Mouse (Mus musculus) left cerebral cortex, adult 2 months (tissue): ENCODE measurements around the gene 1700069L16Rik. TPM values are rescaled to one million over a fixed set of nuclear protein-coding genes. Genes with fewer than 3 reads are reported as not detected.
A peak's percentile ranks its signal among the peaks of the same experiment; 100 is the strongest.

Experiments
- DNase-seq, 2 experiments: peaks; one replicate each; pipeline ENCODE4 v3.0.0; 2021 to 2022; ENCODE audit warnings: low spot score in 2 of 2, mixed read lengths in 1 of 2; ENCODE audit errors: extremely low spot score in 1 of 2
- H3K27ac ChIP-seq: fragments of 200-600 bp; 2 replicates; pipeline ENCODE4 v1.8.1; 2022
- H3K4me3 ChIP-seq: fragments of 200-600 bp; 2 replicates; pipeline ENCODE4 v1.8.1; 2022
- CTCF ChIP-seq: fragments of 200-600 bp; IDR thresholded peaks from 2 replicates; pipeline ENCODE4 v1.8.1; 2022; ENCODE audit warnings: antibody characterized with exemption, mild to moderate bottlenecking, moderate library complexity
- intact Hi-C: fragments of 180-260 bp; cut with DNase I; formaldehyde crosslinking; loops from one replicate; pipeline ENCODE4 v1.15.1; 2025
- total RNA-seq, 2 experiments: library from RNA; stranded (reverse); gene quantifications; 2 replicates each; pipeline ENCODE4 v1.2.3; 2021

1700069L16Rik gene
- total RNA-seq, 2 experiments from 2014 or later: not detected

DNA sequence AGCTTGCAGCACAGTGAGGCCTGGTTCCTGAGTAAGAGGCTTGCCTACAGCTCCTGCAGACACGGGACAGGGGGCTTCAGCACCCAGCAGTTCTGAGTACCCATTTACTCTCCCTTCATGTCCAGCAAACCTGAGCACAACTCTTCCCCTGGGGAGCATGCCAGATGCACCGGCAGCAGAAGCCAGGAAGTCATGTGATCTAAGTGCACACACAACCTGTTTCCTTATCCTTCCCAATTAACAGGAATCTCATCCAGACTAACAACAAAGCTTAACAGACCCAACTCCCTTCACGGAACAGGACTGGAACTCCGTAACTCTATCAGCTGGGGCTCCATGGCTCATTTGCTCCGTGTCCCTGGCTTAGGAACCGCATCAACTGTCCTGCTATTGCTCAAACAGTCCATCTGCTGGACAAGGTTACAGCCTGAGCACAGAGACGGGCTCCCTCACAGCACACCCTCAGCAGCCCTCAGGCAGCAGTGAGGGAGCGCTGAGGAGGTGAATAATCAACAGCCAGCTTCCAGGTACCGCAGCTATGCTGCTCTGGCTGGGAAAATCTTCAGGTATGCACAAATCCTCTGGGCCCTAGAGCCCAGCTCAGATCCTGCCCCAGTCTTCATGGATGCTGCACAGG, 27.1 kb upstream of the 1700069L16Rik start:
- DNase-seq: no peak
- intact Hi-C loops: no loop called here
- no peak for TF ChIP-seq CTCF
- H3K4me3 ChIP-seq: no peak overlapping the region
- H3K27ac ChIP-seq: no peak overlapping the region

DNA sequence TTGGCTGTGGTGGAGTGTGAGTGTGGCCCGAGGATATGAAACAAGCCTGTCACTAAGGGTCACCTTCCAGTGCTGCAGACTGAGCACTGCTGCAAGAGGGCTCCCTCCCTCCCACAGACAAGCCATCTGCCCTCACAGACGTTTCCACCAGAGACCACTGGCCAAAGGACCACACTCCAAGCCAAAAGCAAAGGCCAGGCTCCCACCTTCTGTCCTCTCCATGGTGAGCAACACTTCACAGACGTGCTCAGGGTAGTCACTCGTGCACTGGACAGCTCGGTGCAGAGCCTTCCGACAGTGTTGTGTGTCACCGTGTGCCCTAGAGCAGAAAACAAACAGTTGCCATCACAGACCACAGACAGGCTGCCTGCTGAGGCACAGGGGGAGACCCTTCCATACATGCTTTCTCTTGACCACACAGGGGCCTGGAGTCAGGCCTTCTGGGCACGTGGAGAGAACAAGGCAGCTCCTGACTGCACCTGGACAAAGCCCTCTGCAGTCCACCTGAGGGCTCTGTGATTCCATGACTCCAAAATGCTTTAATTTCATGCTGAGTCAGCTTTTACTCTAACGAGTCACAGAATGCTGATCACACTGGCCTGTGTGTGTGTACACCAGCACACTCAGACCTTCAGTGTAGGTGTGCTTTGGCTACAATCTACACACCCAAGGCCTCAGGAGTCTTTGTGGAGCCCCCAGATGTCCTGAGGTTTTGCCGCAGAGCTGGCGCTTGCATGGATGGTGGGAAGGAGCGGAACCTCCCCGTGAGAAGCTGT, 24.2 kb upstream of the 1700069L16Rik start:
- no peak overlapping the region for H3K27ac ChIP-seq
- intact Hi-C loops: no loop called here

DNA sequence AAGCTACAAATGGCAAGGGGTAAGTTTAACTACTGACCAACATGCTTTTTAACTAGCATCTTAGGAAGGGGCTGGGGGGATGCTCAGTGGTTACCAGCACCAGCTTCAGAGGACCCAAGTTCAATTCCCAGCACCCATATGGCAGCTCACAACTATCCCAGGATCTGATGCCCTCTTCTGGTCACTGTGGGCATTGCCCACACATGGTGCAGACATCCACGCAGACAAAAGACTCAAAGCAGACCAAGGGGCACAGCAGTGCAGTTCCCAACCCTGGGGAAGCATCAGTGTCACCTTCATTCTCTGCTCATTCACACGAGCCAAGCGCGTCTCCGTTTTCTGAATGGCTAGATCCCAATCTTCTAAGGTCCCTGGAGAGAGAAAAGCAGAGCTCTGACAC, 23.1 kb upstream of the 1700069L16Rik start:
- DNase-seq: no peak
- H3K4me3 ChIP-seq: no peak overlapping the region
- intact Hi-C loops: no loop called here
- H3K27ac ChIP-seq: no peak overlapping the region
- TF ChIP-seq CTCF: peak; percentile 22

More for the DNA sequence above, 24.2 kb upstream of the 1700069L16Rik start:
- no peak for DNase-seq
- H3K4me3 ChIP-seq: no peak overlapping the region
- TF ChIP-seq CTCF: no peak

DNA sequence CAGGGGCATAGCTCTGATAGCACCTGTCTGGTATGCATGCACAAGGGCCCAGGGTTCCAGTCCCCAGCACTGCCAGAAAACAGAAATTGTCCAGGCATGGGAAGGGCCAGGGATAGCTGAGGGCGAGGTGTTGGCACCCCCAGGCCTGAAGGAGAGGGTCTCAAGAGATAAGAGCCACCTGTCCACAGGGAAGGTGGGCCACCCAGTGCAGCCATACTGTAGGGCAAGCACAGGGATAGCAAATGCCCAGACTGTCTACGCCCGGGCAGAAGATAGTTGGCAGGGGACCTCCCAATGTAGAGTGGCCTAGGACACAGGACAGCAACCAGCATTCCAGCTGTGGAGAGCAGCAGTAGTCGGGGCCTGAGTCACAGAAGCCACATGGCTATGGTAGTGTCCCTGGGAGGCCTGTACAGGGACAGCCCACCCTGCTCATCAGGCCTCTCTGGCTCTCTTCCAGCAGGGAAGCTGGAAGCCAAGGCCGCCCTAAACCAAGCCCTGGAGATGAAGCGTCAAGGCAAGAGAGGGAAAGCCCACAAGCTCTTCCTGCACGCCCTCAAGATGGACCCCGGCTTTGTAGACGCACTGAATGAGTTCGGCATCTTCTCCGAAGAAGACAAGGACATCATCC, 13.2 kb upstream of the 1700069L16Rik start:
- DNase-seq: no peak
- H3K27ac ChIP-seq: no peak overlapping the region
- H3K4me3 ChIP-seq: no peak overlapping the region
- no peak for TF ChIP-seq CTCF
- intact Hi-C loops: loop anchor here (2.0 kb wide), 1 partner anchor 33 kb away; no protein-coding TSS in a partner anchor

DNA sequence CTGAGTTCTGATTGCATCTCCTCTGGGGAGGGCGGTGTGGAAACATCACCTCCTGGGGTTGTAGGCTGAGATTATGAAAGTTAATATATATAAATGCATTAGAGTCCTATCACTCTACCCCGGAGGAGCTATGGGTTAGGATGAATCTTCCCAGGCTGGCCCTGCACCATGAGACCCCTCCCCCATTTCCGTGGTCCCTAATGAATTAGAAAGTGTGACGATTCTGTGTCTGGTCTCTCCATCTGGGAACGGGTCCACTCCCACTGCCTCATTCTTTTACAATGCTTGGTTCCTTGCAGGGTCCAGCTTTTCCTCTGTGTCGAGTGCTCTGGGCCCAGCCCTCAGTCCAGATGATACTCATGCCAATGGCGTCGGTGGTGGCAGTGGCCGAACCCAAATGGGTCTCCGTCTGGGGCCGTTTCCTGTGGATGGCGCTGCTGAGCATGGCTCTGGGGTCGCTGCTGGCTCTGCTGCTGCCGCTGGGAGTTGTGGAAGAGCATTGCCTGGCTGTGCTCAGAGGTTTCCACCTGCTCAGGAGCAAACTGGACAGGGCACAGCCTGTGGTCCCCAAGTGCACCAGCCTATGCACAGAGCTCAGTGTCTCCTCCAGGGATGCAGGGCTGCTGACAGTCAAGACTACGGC, 12.1 kb upstream of the 1700069L16Rik start:
- intact Hi-C loops: loop anchor here (2.0 kb wide), 1 partner anchor 34 kb away; no protein-coding TSS in a partner anchor
- H3K27ac ChIP-seq: peak overlapping the region; percentile 90
- no peak for DNase-seq

DNA sequence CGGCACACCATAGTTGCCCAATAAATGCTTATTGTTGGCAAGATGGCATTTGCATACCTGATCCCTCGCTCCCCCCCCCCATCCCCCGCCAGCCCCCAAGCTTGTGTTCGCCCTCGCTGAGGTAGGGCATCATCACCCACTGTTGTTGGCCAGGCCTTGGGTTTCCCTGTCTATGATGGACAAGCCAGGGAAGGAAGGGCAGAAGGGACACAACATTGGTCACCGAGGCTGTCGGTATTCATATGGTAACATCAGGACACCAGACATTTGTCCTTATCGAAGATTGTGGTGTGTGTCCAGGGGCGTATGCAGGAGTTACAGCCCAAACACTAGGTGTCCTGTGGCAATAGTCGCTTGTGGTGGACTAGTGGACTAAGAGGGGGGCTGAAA, 11.5 kb upstream of the 1700069L16Rik start:
- DNase-seq: no peak
- intact Hi-C loops: loop anchor here (2.0 kb wide), 1 partner anchor 35 kb away; no protein-coding TSS in a partner anchor
- Histone ChIP-seq H3K27ac (peak overlapping the region; percentile 90), H3K4me3 (peak overlapping the region; percentile 78)
- TF ChIP-seq CTCF: no peak

More for the DNA sequence above, 12.1 kb upstream of the 1700069L16Rik start:
- no peak; the same call in 1 of the 2 replicates for TF ChIP-seq CTCF
- H3K4me3 ChIP-seq: peak overlapping the region; percentile 78

DNA sequence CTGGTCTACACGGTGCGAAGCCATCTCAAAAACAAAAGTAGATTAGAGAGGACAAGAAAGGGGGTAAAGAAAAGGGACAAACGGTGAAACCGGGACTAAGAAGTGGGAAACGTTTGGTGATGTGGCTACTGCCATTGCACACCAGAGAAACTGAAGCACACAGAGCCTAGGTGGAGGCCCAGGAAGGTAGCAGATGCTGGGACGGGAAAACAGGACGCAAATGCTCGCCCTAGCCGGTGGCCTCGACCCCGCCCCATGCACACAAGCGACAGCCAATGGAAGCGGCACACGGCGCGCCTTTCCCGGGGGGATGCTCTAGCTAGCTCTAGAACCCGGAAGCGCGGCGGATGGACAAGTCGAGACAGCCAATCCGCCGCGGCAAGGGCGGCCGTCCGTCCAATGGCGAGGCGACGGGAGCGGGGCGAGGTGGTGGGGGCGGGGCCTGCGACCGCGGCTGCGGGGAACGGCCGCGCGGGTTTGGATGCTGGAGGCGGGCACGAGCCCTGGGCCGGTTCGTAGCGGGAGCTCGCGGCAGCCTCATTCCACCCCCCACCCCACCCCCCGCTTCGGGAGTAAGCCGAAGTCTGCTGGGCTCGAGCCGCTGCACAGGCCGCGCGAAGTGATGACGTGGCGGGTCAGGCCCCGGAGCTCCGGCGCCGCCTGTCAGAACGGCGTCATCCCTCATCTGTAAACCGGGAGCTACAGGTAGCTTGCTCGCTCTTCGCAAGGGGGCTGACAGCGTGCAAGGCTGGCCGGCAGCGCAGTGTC, 11.0 kb upstream of the 1700069L16Rik start, which contains the start of gene Ficd:
Ficd (plus strand) TSS at position 459 of the 768 bp plus-strand sequence.
- H3K27ac ChIP-seq: peak within 1 kb of the TSS; percentile 92
- TF ChIP-seq CTCF: no peak
- DNase-seq: peak; percentile 88 to 93
- peak within 1 kb of the TSS; percentile 78 for H3K4me3 ChIP-seq
- intact Hi-C loops: loop anchor here (2.0 kb wide), 1 partner anchor 35 kb away; no protein-coding TSS in a partner anchor

DNA sequence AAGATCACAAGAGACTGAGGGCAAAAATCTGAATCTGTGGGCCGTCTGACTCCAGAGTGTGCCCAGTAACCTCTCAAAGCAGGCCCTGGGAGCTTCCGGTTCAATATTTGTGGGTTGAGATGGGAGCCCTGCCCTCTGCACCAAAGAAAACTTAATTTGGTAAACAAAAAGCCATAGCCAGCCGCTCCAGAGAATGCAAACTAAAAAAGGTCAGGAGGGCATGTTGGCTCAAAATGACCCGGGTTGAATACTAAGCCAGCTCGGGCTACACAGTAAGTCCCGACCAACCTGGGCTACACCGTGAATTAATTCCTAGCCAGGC, 10.4 kb upstream of the 1700069L16Rik start:
- no peak for TF ChIP-seq CTCF
- H3K27ac ChIP-seq: peak overlapping the region; percentile 92
- intact Hi-C loops: no loop called here

DNA sequence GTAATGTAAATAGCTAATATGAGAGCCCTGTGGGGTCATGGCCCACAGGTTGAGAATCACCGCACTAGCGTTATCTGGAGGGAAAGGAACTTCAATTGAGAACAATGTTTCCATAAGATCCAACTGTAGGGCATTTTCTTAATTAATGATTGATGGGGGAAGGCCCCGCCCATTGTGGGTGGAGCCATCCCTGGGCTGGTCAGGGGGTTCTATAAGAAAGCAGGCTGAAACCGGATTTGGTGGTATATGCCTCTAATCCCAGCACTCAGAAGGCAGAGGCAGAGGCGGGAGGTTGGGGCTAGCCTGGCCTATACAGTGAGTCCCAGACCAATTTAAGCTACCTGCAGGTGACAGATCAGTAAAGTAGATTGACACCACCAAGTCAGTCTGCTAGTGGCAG, 9.8 kb upstream of the 1700069L16Rik start:
- Histone ChIP-seq H3K27ac (no peak overlapping the region), H3K4me3 (no peak overlapping the region)
- TF ChIP-seq CTCF: no peak
- DNase-seq: no peak
- intact Hi-C loops: no loop called here

More for the DNA sequence above, 10.4 kb upstream of the 1700069L16Rik start:
- peak overlapping the region; percentile 78 for H3K4me3 ChIP-seq
- DNase-seq: no peak

DNA sequence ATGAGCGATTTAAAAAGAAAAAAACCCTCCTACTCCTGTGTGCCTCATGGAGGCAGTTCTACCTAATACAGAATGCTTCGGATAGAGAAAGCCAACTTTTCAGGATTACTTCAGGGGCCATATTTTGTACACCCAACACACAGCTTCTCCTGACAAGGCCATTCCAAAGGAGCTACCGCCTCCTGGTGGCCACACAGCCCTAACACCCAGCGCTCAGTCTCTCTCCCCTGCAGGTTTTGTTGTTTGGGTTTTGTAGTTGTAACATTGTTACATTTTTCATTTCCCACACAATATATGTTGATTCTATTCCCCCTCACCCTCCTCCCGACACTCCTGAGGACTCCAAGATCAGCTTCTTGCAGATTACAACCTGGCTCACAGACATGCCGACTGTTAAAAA, 7.6 kb upstream of the 1700069L16Rik start:
- peak in 1 of 2 experiments; percentile 65 for DNase-seq
- Histone ChIP-seq H3K4me3 (no peak overlapping the region), H3K27ac (no peak overlapping the region)
- intact Hi-C loops: loop anchor here (1.0 kb wide), 1 partner anchor 366 kb away; no protein-coding TSS in a partner anchor
- TF ChIP-seq CTCF: peak; percentile 86

DNA sequence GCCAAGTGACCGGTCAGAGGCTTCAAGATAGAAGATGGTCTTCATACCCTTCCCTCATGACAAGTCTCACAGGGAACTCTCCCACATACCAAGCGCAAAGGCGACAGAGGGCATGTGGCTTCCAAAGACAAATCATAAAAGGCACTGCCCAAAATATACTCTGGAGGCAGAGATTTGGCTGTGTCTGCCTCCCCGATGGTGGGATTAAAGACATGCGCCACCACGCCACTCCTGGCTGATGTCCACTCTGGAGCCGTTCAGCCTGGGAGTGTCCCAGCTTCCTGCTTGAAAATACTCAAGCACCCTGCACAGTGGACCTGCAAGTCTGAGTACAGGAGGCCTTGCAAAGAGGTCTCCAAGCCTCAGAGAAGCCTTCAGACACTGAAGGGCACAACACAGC, 6.6 kb upstream of the 1700069L16Rik start:
- no peak overlapping the region for H3K4me3 ChIP-seq
- DNase-seq: no peak
- no peak for TF ChIP-seq CTCF
- H3K27ac ChIP-seq: peak overlapping the region; percentile 78
- intact Hi-C loops: no loop called here
